Mouse (Mus musculus): ENCODE measurements around the gene Leng1.
"Not testable (repeated sequence)": the region's sequence is repeated elsewhere in the genome, so short reads cannot be mapped to it uniquely, and the experiment has no call there.

Gene Leng1

GRCm38 (mm10) chr7:3665215-3666114, at the start of gene Leng1:
Gene Leng1 (minus strand): TSS chr7:3665840.
- peak; percentile 97 for DNase-seq (ENCODE audit: low spot score)

- DNase-seq (ENCODE audit: low spot score) = peak; percentile 7
Observed at GRCm38 (mm10) chr7:3715249-3715648, 49.6 kb upstream of the Leng1 start.

GRCm38 (mm10) chr7:3712264-3712942, 46.8 kb upstream of the Leng1 start:
- DNase-seq (ENCODE audit: low spot score) = no peak

GRCm38 (mm10) chr7:3709000-3709399, 43.4 kb upstream of the Leng1 start:
- no peak for DNase-seq (ENCODE audit: low spot score)

- not testable (repeated sequence) for DNase-seq (ENCODE audit: low spot score)
Observed at GRCm38 (mm10) chr7:3708447-3708980, 42.9 kb upstream of the Leng1 start.

- DNase-seq (ENCODE audit: low spot score) = no peak
Observed at GRCm38 (mm10) chr7:3707568-3708413, 42.2 kb upstream of the Leng1 start.

GRCm38 (mm10) chr7:3707027-3707426, 41.4 kb upstream of the Leng1 start:
- no peak for DNase-seq (ENCODE audit: low spot score)

GRCm38 (mm10) chr7:3706343-3706934, 40.8 kb upstream of the Leng1 start:
- DNase-seq (ENCODE audit: low spot score) = no peak

GRCm38 (mm10) chr7:3705911-3706310, 40.3 kb upstream of the Leng1 start:
- DNase-seq (ENCODE audit: low spot score) = no peak

- not testable (repeated sequence) for DNase-seq (ENCODE audit: low spot score)
Observed at GRCm38 (mm10) chr7:3705461-3705860, 39.8 kb upstream of the Leng1 start.

- DNase-seq (ENCODE audit: low spot score) = no peak
Observed at GRCm38 (mm10) chr7:3704475-3704874, 38.8 kb upstream of the Leng1 start.

GRCm38 (mm10) chr7:3703879-3704441, 38.3 kb upstream of the Leng1 start, which contains the start of gene Rps9:
Gene Rps9 (plus strand): TSS chr7:3703993.
- DNase-seq (ENCODE audit: low spot score) = peak; percentile 98

GRCm38 (mm10) chr7:3703148-3703878, 37.7 kb upstream of the Leng1 start:
- DNase-seq (ENCODE audit: low spot score) = no peak

- no peak for DNase-seq (ENCODE audit: low spot score)
Observed at GRCm38 (mm10) chr7:3698471-3698870, 32.8 kb upstream of the Leng1 start.

GRCm38 (mm10) chr7:3694949-3695305, 29.3 kb upstream of the Leng1 start:
- not testable (repeated sequence) for DNase-seq (ENCODE audit: low spot score)

GRCm38 (mm10) chr7:3694076-3694948, 28.7 kb upstream of the Leng1 start:
- DNase-seq (ENCODE audit: low spot score) = peak; percentile 66

GRCm38 (mm10) chr7:3693809-3694075, 28.1 kb upstream of the Leng1 start:
- no peak for DNase-seq (ENCODE audit: low spot score)

GRCm38 (mm10) chr7:3692987-3693808, 27.6 kb upstream of the Leng1 start, which contains the start of gene Mboat7:
Gene Mboat7 (minus strand): TSS chr7:3693523.
- DNase-seq (ENCODE audit: low spot score) = peak; percentile 98

All from layer of hippocampus, adult 11-12 months (tissue).